Mouse (Mus musculus): ENCODE data around the gene Olfr183.
"Not testable (repeated sequence)": the region's sequence is repeated elsewhere in the genome, so short reads cannot be mapped to it uniquely, and the experiment has no call there.

Olfr183 gene

GRCm38 (mm10) chr16:58995057-58995456, at the start of gene Olfr183:
Olfr183 (plus strand) TSS chr16:58995357.
- DNase-seq (ENCODE audit: low spot score): no peak

GRCm38 (mm10) chr16:59007146-59007545, 12.0 kb downstream of the Olfr183 start:
- DNase-seq (ENCODE audit: low spot score): no peak

- DNase-seq (ENCODE audit: low spot score): no peak
Observed at GRCm38 (mm10) chr16:59013357-59014018, 18.3 kb downstream of the Olfr183 start.

- no peak for DNase-seq (ENCODE audit: low spot score)
Observed at GRCm38 (mm10) chr16:59030191-59030590, 35.0 kb downstream of the Olfr183 start, which contains the start of gene Olfr186. Olfr186 (minus strand) TSS chr16:59030291.

- DNase-seq (ENCODE audit: low spot score): no peak
Observed at GRCm38 (mm10) chr16:59039710-59040109, 44.6 kb downstream of the Olfr183 start, which contains the start of gene Olfr187. Olfr187 (minus strand) TSS chr16:59039767.

- no peak for DNase-seq (ENCODE audit: low spot score)
Observed at GRCm38 (mm10) chr16:59045835-59046234, 50.7 kb downstream of the Olfr183 start.

- DNase-seq (ENCODE audit: low spot score): no peak
Observed at GRCm38 (mm10) chr16:59047579-59047978, 52.4 kb downstream of the Olfr183 start.

- DNase-seq (ENCODE audit: low spot score): no peak
Observed at GRCm38 (mm10) chr16:59048860-59049259, 53.7 kb downstream of the Olfr183 start.

GRCm38 (mm10) chr16:59049286-59049685, 54.1 kb downstream of the Olfr183 start:
- DNase-seq (ENCODE audit: low spot score): not testable (repeated sequence)

Measured in layer of hippocampus, adult 11-12 months (tissue).